Mouse (Mus musculus): ENCODE results near the gene Inpp5k.
A peak's percentile ranks its signal among the peaks of the same experiment; 100 is the strongest.
"Not testable (repeated sequence)": the region's sequence is repeated elsewhere in the genome, so short reads cannot be mapped to it uniquely, and the experiment has no call there.

The Inpp5k gene

GRCm38 (mm10) chr11:75630645-75631229 is at the start of gene Inpp5k:
Inpp5k (plus strand) TSS chr11:75630988.
- DNase-seq = peak; percentile 98

- no peak for DNase-seq
Measured at GRCm38 (mm10) chr11:75581495-75582149, 49.2 kb upstream of the Inpp5k start.

- no peak for DNase-seq
Measured at GRCm38 (mm10) chr11:75583521-75583920, 47.3 kb upstream of the Inpp5k start.

- DNase-seq = no peak
Measured at GRCm38 (mm10) chr11:75585061-75585460, 45.7 kb upstream of the Inpp5k start.

- DNase-seq = no peak
Measured at GRCm38 (mm10) chr11:75585978-75586377, 44.8 kb upstream of the Inpp5k start.

GRCm38 (mm10) chr11:75586963-75587362 is 43.8 kb upstream of the Inpp5k start:
- no peak for DNase-seq

- DNase-seq = peak; percentile 94
Measured at GRCm38 (mm10) chr11:75587493-75588284, 43.1 kb upstream of the Inpp5k start, which contains the start of gene Pitpna. Pitpna (plus strand) TSS chr11:75588097.

GRCm38 (mm10) chr11:75588285-75588941 is 42.4 kb upstream of the Inpp5k start:
- no peak for DNase-seq

GRCm38 (mm10) chr11:75592612-75593011 is 38.2 kb upstream of the Inpp5k start:
- DNase-seq = no peak

- no peak for DNase-seq
Measured at GRCm38 (mm10) chr11:75594431-75594830, 36.4 kb upstream of the Inpp5k start.

- DNase-seq = no peak
Measured at GRCm38 (mm10) chr11:75595404-75595803, 35.4 kb upstream of the Inpp5k start.

- DNase-seq = peak; percentile 38
Measured at GRCm38 (mm10) chr11:75595816-75596215, 35.0 kb upstream of the Inpp5k start.

GRCm38 (mm10) chr11:75596726-75597255 is 34.0 kb upstream of the Inpp5k start:
- no peak for DNase-seq

GRCm38 (mm10) chr11:75598004-75598403 is 32.8 kb upstream of the Inpp5k start:
- DNase-seq = no peak

- DNase-seq = not testable (repeated sequence)
Measured at GRCm38 (mm10) chr11:75599802-75600201, 31.0 kb upstream of the Inpp5k start.

- DNase-seq = no peak
Measured at GRCm38 (mm10) chr11:75604826-75605225, 26.0 kb upstream of the Inpp5k start.

- no peak for DNase-seq
Measured at GRCm38 (mm10) chr11:75605318-75605717, 25.5 kb upstream of the Inpp5k start.

- DNase-seq = peak; percentile 51
Measured at GRCm38 (mm10) chr11:75608776-75609175, 22.0 kb upstream of the Inpp5k start.

GRCm38 (mm10) chr11:75610021-75610420 is 20.8 kb upstream of the Inpp5k start:
- no peak for DNase-seq

GRCm38 (mm10) chr11:75614769-75615168 is 16.0 kb upstream of the Inpp5k start:
- no peak for DNase-seq

- no peak for DNase-seq
Measured at GRCm38 (mm10) chr11:75615556-75615955, 15.2 kb upstream of the Inpp5k start.

GRCm38 (mm10) chr11:75619133-75619532 is 11.7 kb upstream of the Inpp5k start:
- DNase-seq = no peak

All from kidney, adult 11 months (tissue).